Mouse (Mus musculus): ENCODE data around the gene Rer1. TPM values are rescaled to one million over a fixed set of nuclear protein-coding genes. Genes with fewer than 3 reads are reported as not detected.

Gene Rer1
- polyA plus RNA-seq, 1 experiment from 2014 or later, result 149 TPM

DNA sequence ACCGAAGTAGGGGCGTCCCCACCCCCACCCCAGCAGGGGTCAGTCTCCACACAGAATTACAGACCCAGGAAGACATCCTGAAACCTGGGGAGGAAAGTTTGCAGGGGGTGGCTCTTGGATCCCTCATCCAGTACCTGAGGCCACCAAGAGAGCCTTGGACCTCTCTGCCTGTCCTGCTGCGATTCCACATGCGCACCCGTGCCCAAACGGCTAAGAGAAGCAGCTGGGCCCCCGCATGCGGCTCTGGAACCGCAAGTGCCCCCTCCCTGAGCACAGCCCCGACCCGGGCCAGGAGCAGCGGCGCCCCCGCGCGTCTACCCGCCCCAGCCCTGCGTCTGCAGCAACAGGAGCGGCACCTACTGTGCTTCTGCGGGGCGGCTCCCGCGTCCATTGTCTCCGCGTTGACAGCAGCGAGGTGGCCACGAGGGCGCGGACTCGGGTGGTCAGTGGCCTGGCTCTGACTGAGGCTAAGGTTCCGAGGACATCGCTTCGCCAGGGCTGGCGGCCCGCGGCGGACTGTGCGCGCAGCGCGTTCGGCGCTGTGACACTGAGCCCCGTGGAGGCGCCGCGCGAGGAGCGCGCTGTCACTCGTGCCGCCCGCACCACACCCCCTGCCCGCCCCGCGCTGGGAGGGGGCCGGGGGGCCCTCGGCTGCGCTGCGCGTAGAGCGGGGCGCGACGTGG lies 43.4 kb downstream of the Rer1 start:
- ATAC-seq (ENCODE audit: insufficient number of reproducible peaks, low FRiP score, low TSS enrichment, low read depth), result no peak
- no peak for DNase-seq (ENCODE audit: low spot score)
- peak overlapping the region; percentile 57 for H3K4me2 ChIP-seq (ENCODE audit: low read depth, severe bottlenecking)
- H3K4me1 ChIP-seq (ENCODE audit: control insufficient read depth, insufficient read depth, low read length), result peaks cover 5% of the 10 kb centered on the region; the same call in 1 of the 2 replicates
- no peak overlapping the region for H3K27ac ChIP-seq (replicated peaks; ENCODE audit: low read depth, low read length)
- H3K9ac ChIP-seq (ENCODE audit: low read length), result peak overlapping the region; percentile 38; the same call in 1 of the 2 replicates
- peak overlapping the region; percentile 29 for H3K4me3 ChIP-seq (ENCODE audit: low read depth, low read length)
- WGBS, result 3% methylated on average over 65 of the region's 65 CpGs
- H3K36me3 ChIP-seq (ENCODE audit: control insufficient read depth, insufficient read depth, low read length), result no peaks in the 10 kb centered on the region
- peaks cover 56% of the 10 kb centered on the region for H3K27me3 ChIP-seq (ENCODE audit: control insufficient read depth, insufficient read depth, low read length)
- H3K9me3 ChIP-seq (ENCODE audit: control insufficient read depth, low read length), result no peaks in the 10 kb centered on the region

DNA sequence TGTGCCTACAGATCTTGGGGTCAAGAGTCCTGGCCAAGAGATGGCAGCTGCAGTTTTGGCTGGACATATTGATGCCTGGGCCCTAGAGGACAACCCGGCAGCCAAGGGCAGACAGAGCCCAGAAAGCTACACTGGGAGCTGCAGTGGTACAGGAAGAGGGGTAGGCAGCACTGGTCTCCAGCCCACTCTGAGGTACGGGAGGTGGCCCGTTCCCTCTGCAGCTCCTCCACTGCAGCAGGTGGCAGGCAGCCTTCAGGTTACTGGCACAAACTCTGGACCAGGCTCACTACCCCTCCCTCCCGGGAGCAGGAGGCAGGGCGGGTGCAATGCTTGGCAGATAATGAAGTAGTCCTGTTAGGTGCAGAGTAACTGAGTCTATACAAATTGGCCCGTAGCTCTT lies 45.5 kb downstream of the Rer1 start:
- Histone ChIP-seq H3K27ac (replicated peaks; ENCODE audit: low read depth, low read length) (no peak overlapping the region), H3K9ac (ENCODE audit: low read length) (no peak overlapping the region), H3K27me3 (ENCODE audit: control insufficient read depth, insufficient read depth, low read length) (peaks cover 53% of the 10 kb centered on the region), H3K9me3 (ENCODE audit: control insufficient read depth, low read length) (no peaks in the 10 kb centered on the region), H3K4me2 (ENCODE audit: low read depth, severe bottlenecking) (no peak overlapping the region), H3K4me1 (ENCODE audit: control insufficient read depth, insufficient read depth, low read length) (peaks cover 5% of the 10 kb centered on the region; the same call in 1 of the 2 replicates), H3K36me3 (ENCODE audit: control insufficient read depth, insufficient read depth, low read length) (no peaks in the 10 kb centered on the region), H3K4me3 (ENCODE audit: low read depth, low read length) (no peak overlapping the region)
- 70% methylated on average over 6 of the region's 6 CpGs for WGBS
- DNase-seq (ENCODE audit: low spot score) (no peak), ATAC-seq (ENCODE audit: insufficient number of reproducible peaks, low FRiP score, low TSS enrichment, low read depth) (no peak)

DNA sequence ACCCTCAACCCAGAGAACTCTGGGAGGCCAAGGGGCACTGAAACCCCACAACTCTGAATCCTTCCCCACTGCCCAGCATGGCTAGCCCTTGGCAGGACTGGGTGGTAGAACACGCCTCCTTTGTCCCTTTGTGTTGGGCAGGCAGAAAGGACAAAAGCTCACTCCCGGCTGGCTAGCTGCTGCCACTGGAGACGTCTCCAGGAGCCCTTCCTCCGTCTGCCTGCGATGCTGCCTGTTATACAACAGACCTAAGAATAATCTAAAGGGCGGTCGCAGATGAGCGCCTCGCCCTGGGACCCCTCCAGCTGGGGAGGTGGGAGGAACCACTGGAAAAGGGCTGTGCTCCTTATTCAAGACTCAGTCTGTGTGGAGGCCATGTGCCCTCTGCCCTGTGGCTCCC lies 46.0 kb downstream of the Rer1 start:
- no peak for DNase-seq (ENCODE audit: low spot score)
- ATAC-seq (ENCODE audit: insufficient number of reproducible peaks, low FRiP score, low TSS enrichment, low read depth), result no peak
- H3K27ac ChIP-seq (replicated peaks; ENCODE audit: low read depth, low read length), result no peak overlapping the region
- 63% methylated on average over 9 of the region's 9 CpGs for WGBS
- peaks cover 5% of the 10 kb centered on the region; the same call in 1 of the 2 replicates for H3K4me1 ChIP-seq (ENCODE audit: control insufficient read depth, insufficient read depth, low read length)
- peaks cover 48% of the 10 kb centered on the region for H3K27me3 ChIP-seq (ENCODE audit: control insufficient read depth, insufficient read depth, low read length)
- H3K9ac ChIP-seq (ENCODE audit: low read length), result no peak overlapping the region
- H3K4me2 ChIP-seq (ENCODE audit: low read depth, severe bottlenecking), result no peak overlapping the region
- no peaks in the 10 kb centered on the region for H3K9me3 ChIP-seq (ENCODE audit: control insufficient read depth, low read length)
- H3K4me3 ChIP-seq (ENCODE audit: low read depth, low read length), result no peak overlapping the region
- no peaks in the 10 kb centered on the region for H3K36me3 ChIP-seq (ENCODE audit: control insufficient read depth, insufficient read depth, low read length)

DNA sequence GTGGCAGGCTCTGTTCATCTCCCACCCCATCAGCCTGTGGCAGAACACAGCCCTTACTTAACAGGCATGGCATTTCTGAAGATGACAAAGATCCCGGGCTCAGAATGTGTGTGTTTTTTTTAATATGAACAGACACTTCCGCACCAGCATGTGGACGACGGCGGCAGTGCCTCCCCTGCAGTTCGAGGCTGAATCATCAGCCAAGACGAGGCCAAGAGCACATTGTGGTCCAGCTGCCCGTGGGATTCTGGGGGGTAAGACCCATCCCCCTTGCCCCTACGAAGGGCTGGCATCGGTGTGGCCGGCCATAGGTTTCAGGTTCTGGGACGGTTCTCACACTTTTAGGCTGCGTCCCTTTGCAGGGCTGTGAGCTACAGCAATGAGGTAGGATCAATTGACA lies 51.4 kb downstream of the Rer1 start:
- no peak overlapping the region for H3K4me3 ChIP-seq (ENCODE audit: low read depth, low read length)
- DNase-seq (ENCODE audit: low spot score) (no peak), ATAC-seq (ENCODE audit: insufficient number of reproducible peaks, low FRiP score, low TSS enrichment, low read depth) (no peak)
- H3K9me3 ChIP-seq (ENCODE audit: control insufficient read depth, low read length), result no peaks in the 10 kb centered on the region
- H3K4me2 ChIP-seq (ENCODE audit: low read depth, severe bottlenecking), result no peak overlapping the region
- H3K27ac ChIP-seq (replicated peaks; ENCODE audit: low read depth, low read length), result no peak overlapping the region
- 0 out of 2 replicates have a peak, but pooled peaks cover 3% of the 10 kb centered on the region for H3K4me1 ChIP-seq (ENCODE audit: control insufficient read depth, insufficient read depth, low read length)
- WGBS, result 67% methylated on average over 13 of the region's 13 CpGs
- peaks cover 6% of the 10 kb centered on the region; the same call in 1 of the 2 replicates for H3K27me3 ChIP-seq (ENCODE audit: control insufficient read depth, insufficient read depth, low read length)
- no peaks in the 10 kb centered on the region for H3K36me3 ChIP-seq (ENCODE audit: control insufficient read depth, insufficient read depth, low read length)
- H3K9ac ChIP-seq (ENCODE audit: low read length), result no peak overlapping the region

DNA sequence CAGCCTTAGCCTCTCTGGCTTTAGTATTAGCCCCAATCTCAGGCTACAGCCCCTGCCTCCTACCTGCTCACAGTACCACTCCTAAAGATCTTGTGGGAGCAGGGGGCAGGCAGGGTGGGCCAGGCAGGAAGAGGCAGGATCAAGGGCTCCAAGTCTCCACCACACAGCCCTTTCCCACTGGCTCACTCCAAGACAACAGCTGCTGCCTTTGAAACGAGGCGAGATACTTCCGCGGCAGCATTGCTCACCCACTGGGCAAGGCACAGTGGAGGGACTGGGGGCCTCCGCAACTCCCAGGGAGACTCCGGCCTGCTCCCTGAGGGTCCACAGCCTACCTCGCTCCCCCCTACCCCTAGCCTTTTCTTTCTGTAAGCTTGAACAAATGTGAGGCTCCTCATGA lies 52.0 kb downstream of the Rer1 start:
- 32% methylated on average over 7 of the region's 7 CpGs for WGBS
- Histone ChIP-seq H3K4me1 (ENCODE audit: control insufficient read depth, insufficient read depth, low read length) (0 out of 2 replicates have a peak, but pooled peaks cover 3% of the 10 kb centered on the region), H3K27ac (replicated peaks; ENCODE audit: low read depth, low read length) (no peak overlapping the region), H3K36me3 (ENCODE audit: control insufficient read depth, insufficient read depth, low read length) (no peaks in the 10 kb centered on the region), H3K27me3 (ENCODE audit: control insufficient read depth, insufficient read depth, low read length) (peaks cover 6% of the 10 kb centered on the region; the same call in 1 of the 2 replicates), H3K9me3 (ENCODE audit: control insufficient read depth, low read length) (no peaks in the 10 kb centered on the region), H3K9ac (ENCODE audit: low read length) (no peak overlapping the region), H3K4me2 (ENCODE audit: low read depth, severe bottlenecking) (no peak overlapping the region), H3K4me3 (ENCODE audit: low read depth, low read length) (no peak overlapping the region)
- DNase-seq (ENCODE audit: low spot score) (no peak), ATAC-seq (ENCODE audit: insufficient number of reproducible peaks, low FRiP score, low TSS enrichment, low read depth) (no peak)

DNA sequence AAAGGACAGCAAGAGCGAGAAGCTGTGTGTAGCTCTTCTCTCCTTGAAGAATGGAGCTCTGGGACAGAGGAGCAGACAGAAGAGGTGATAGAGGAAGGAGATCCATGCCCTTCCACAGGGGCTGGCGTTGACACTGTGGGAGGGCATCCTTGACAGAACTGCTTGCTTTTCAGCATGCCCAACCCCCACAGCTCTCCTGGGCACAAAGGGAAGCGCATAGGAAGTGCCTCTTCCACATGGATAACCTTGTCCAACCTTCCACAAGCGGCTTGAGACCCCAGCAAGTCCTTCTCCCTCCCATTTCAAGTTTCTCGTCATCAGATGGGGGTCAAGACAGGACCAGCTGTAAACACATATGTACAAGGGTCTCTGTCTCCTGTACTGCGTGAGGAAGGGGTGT lies 53.1 kb downstream of the Rer1 start:
- Histone ChIP-seq H3K9me3 (ENCODE audit: control insufficient read depth, low read length) (no peaks in the 10 kb centered on the region), H3K4me2 (ENCODE audit: low read depth, severe bottlenecking) (no peak overlapping the region), H3K4me1 (ENCODE audit: control insufficient read depth, insufficient read depth, low read length) (0 out of 2 replicates have a peak, but pooled peaks cover 3% of the 10 kb centered on the region), H3K9ac (ENCODE audit: low read length) (no peak overlapping the region), H3K4me3 (ENCODE audit: low read depth, low read length) (no peak overlapping the region), H3K36me3 (ENCODE audit: control insufficient read depth, insufficient read depth, low read length) (no peaks in the 10 kb centered on the region), H3K27ac (replicated peaks; ENCODE audit: low read depth, low read length) (no peak overlapping the region), H3K27me3 (ENCODE audit: control insufficient read depth, insufficient read depth, low read length) (peaks cover 6% of the 10 kb centered on the region; the same call in 1 of the 2 replicates)
- ATAC-seq (ENCODE audit: insufficient number of reproducible peaks, low FRiP score, low TSS enrichment, low read depth), result no peak
- 44% methylated on average over 6 of the region's 6 CpGs for WGBS
- no peak for DNase-seq (ENCODE audit: low spot score)

DNA sequence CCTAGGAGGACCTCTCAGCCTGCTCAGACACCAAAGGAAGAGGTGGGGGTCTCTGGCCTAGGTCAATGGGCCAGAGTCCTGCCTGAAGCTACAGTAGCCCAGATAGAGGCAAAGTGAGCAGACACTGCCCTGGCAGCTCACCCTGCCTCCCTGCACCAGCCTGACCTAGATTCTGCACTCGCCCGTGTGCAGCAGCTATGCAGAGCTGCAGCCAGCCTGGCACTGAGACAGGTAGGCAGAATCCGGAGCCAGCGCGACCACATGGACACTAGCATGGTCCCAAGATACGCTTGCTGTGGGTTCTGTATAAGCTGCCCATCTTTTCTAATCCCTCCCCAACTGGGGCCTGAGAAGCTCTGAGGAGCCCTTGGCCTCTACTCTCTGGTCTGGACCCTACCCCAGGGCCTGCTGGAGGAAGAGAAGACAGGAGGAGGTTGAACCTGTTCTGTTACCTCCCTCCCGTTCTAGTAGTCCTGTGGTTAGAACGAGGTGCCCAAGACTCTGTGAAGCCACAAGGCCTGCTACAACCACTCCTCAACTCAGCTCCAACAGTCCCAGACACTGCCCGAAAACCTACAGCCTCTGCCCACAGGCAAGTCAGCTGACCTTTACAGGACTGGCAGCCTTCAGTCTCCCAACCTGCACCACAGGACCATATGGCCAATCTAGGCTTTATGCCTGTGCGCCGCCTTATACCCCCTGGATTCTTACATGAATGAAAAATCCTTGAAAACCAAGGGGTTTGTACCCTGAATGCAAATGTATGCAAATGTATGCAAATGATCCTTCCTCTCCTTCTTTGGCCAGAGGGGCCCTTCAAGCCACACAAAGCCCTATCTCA lies 61.8 kb downstream of the Rer1 start:
- H3K27me3 ChIP-seq (ENCODE audit: control insufficient read depth, insufficient read depth, low read length), result no peaks in the 10 kb centered on the region
- WGBS, result 84% methylated on average over 11 of the region's 11 CpGs
- no peak for ATAC-seq (ENCODE audit: insufficient number of reproducible peaks, low FRiP score, low TSS enrichment, low read depth)
- H3K36me3 ChIP-seq (ENCODE audit: control insufficient read depth, insufficient read depth, low read length), result no peaks in the 10 kb centered on the region
- no peaks in the 10 kb centered on the region for H3K4me1 ChIP-seq (ENCODE audit: control insufficient read depth, insufficient read depth, low read length)
- no peaks in the 10 kb centered on the region for H3K9me3 ChIP-seq (ENCODE audit: control insufficient read depth, low read length)
- no peak overlapping the region for H3K27ac ChIP-seq (replicated peaks; ENCODE audit: low read depth, low read length)
- DNase-seq (ENCODE audit: low spot score), result no peak
- no peak overlapping the region for H3K4me3 ChIP-seq (ENCODE audit: low read depth, low read length)
- no peak overlapping the region for H3K4me2 ChIP-seq (ENCODE audit: low read depth, severe bottlenecking)
- H3K9ac ChIP-seq (ENCODE audit: low read length), result no peak overlapping the region
